Mouse (Mus musculus) G1E-ER4 (cell line): ENCODE measurements around the gene 1700034J05Rik. TPM values are rescaled to one million over a fixed set of nuclear protein-coding genes. Genes with fewer than 3 reads are reported as not detected.

Experiments used
- GATA1 ChIP-seq: IDR thresholded peaks from one replicate; pipeline ENCODE4 v1.8.0; 2012; ENCODE audit warnings: low read length, inconsistent platforms
- polyA plus RNA-seq: library from polyadenylated mRNA; stranded (reverse); fragments of >175 nt; gene quantifications from 2 replicates; pipeline ENCODE4 v1.2.3, GENCODE M21; 2012

The 1700034J05Rik gene
- polyA plus RNA-seq, 1 experiment, result not detected

GRCm38 (mm10) chr6:146972009-146972408 is 17.8 kb upstream of the 1700034J05Rik start:
- TF ChIP-seq GATA1, result no peak

GRCm38 (mm10) chr6:146971366-146971765 is 17.1 kb upstream of the 1700034J05Rik start:
- TF ChIP-seq GATA1, result no peak

- TF ChIP-seq GATA1, result no peak
Measured at GRCm38 (mm10) chr6:146970811-146971210, 16.6 kb upstream of the 1700034J05Rik start.

GRCm38 (mm10) chr6:146967836-146968235 is 13.6 kb upstream of the 1700034J05Rik start:
- TF ChIP-seq GATA1, result no peak

GRCm38 (mm10) chr6:146966446-146967019 is 12.3 kb upstream of the 1700034J05Rik start:
- no peak for TF ChIP-seq GATA1

- no peak for TF ChIP-seq GATA1
Measured at GRCm38 (mm10) chr6:146965139-146965772, 11.0 kb upstream of the 1700034J05Rik start.

GRCm38 (mm10) chr6:146963396-146964150 is 9.4 kb upstream of the 1700034J05Rik start:
- no peak for TF ChIP-seq GATA1

GRCm38 (mm10) chr6:146961832-146962481 is 7.7 kb upstream of the 1700034J05Rik start:
- TF ChIP-seq GATA1, result no peak

GRCm38 (mm10) chr6:146960956-146961355 is 6.7 kb upstream of the 1700034J05Rik start:
- no peak for TF ChIP-seq GATA1

- no peak for TF ChIP-seq GATA1
Measured at GRCm38 (mm10) chr6:146959908-146960680, 5.9 kb upstream of the 1700034J05Rik start.

GRCm38 (mm10) chr6:146958694-146959093 is 4.5 kb upstream of the 1700034J05Rik start:
- TF ChIP-seq GATA1, result no peak

GRCm38 (mm10) chr6:146956961-146957360 is 2.7 kb upstream of the 1700034J05Rik start:
- no peak for TF ChIP-seq GATA1

- TF ChIP-seq GATA1, result no peak
Measured at GRCm38 (mm10) chr6:146955896-146956295, 1.7 kb upstream of the 1700034J05Rik start.

GRCm38 (mm10) chr6:146955475-146955874 is 1.3 kb upstream of the 1700034J05Rik start:
- no peak for TF ChIP-seq GATA1

GRCm38 (mm10) chr6:146950454-146950832 is 3.8 kb downstream of the 1700034J05Rik start:
- TF ChIP-seq GATA1, result no peak

- TF ChIP-seq GATA1, result no peak
Measured at GRCm38 (mm10) chr6:146949682-146950453, 4.4 kb downstream of the 1700034J05Rik start.
